Mouse (Mus musculus): Measurements from ENCODE around the gene Gdpd5. TPM values are rescaled to one million over a fixed set of nuclear protein-coding genes. Genes with fewer than 3 reads are reported as not detected.

Gene Gdpd5
- total and polyA plus RNA-seq, 3 experiments, result 21.5 to 30.7 (median 26.3) TPM

GRCm38 (mm10) chr7:99484679-99485078, 103.5 kb downstream of the Gdpd5 start:
- no peaks in the 10 kb centered on the region; the same call in none of the 2 replicates for H3K4me1 ChIP-seq (ENCODE audit: control insufficient read depth, insufficient read depth, low read length)
- H3K79me2 ChIP-seq (replicated peaks; ENCODE audit: control insufficient read depth, insufficient read depth, low read length), result peaks cover 2% of the 10 kb centered on the region; the same call in 1 of the 2 replicates
- no peak overlapping the region for H3K9ac ChIP-seq (ENCODE audit: low read depth, low read length)
- H3K27me3 ChIP-seq (ENCODE audit: control insufficient read depth, insufficient read depth, low read length), result no peaks in the 10 kb centered on the region
- no peak overlapping the region for H3K4me3 ChIP-seq
- no peak for DNase-seq
- intact Hi-C loops (cut with DNase I), result loop anchor here (5.0 kb wide), 2 partner anchors 373 to 888 kb away; partner anchors contain the start of genes C2cd3, Ppme1 and Xrra1
- no peak overlapping the region for H3K27ac ChIP-seq
- 22% methylated on average over 1 of the region's 1 CpGs for WGBS
- peaks cover 11% of the 10 kb centered on the region for H3K36me3 ChIP-seq (ENCODE audit: control insufficient read depth, insufficient read depth, low read length)
- TF ChIP-seq POLR2A (IDR thresholded peaks at IDR 0.05; ENCODE audit: insufficient read depth, low read depth, low read length) (no peak), CTCF (IDR thresholded peaks at IDR 0.05) (no peak), EP300 (IDR thresholded peaks at IDR 0.05; ENCODE audit: insufficient read depth, low read depth, low read length) (no peak)

- 76% methylated on average over 5 of the region's 5 CpGs for WGBS
- intact Hi-C loops (cut with DNase I), result no loop called here
Observed at GRCm38 (mm10) chr7:99489708-99490107, 108.5 kb downstream of the Gdpd5 start.

GRCm38 (mm10) chr7:99499128-99499527, 117.9 kb downstream of the Gdpd5 start:
- intact Hi-C loops (cut with DNase I), result no loop called here

More at GRCm38 (mm10) chr7:99489708-99490107, 108.5 kb downstream of the Gdpd5 start:
- no peaks in the 10 kb centered on the region for H3K27me3 ChIP-seq (ENCODE audit: control insufficient read depth, insufficient read depth, low read length)
- H3K9ac ChIP-seq (ENCODE audit: low read depth, low read length), result no peak overlapping the region
- TF ChIP-seq CTCF (IDR thresholded peaks at IDR 0.05) (no peak), POLR2A (IDR thresholded peaks at IDR 0.05; ENCODE audit: insufficient read depth, low read depth, low read length) (no peak), EP300 (IDR thresholded peaks at IDR 0.05; ENCODE audit: insufficient read depth, low read depth, low read length) (no peak)
- no peaks in the 10 kb centered on the region for H3K36me3 ChIP-seq (ENCODE audit: control insufficient read depth, insufficient read depth, low read length)
- no peaks in the 10 kb centered on the region for H3K79me2 ChIP-seq (replicated peaks; ENCODE audit: control insufficient read depth, insufficient read depth, low read length)
- H3K4me1 ChIP-seq (ENCODE audit: control insufficient read depth, insufficient read depth, low read length), result no peaks in the 10 kb centered on the region
- H3K27ac ChIP-seq, result no peak overlapping the region
- no peak for DNase-seq
- H3K4me3 ChIP-seq, result no peak overlapping the region

GRCm38 (mm10) chr7:99500201-99500600, 119.0 kb downstream of the Gdpd5 start:
- WGBS, result 2% methylated on average over 8 of the region's 8 CpGs
- no peak overlapping the region for H3K4me3 ChIP-seq
- TF ChIP-seq CTCF (IDR thresholded peaks at IDR 0.05) (peak; percentile 99), POLR2A (IDR thresholded peaks at IDR 0.05; ENCODE audit: insufficient read depth, low read depth, low read length) (no peak), EP300 (IDR thresholded peaks at IDR 0.05; ENCODE audit: insufficient read depth, low read depth, low read length) (peak; percentile 91)

More at GRCm38 (mm10) chr7:99499128-99499527, 117.9 kb downstream of the Gdpd5 start:
- H3K9ac ChIP-seq (ENCODE audit: low read depth, low read length), result no peak overlapping the region
- TF ChIP-seq EP300 (IDR thresholded peaks at IDR 0.05; ENCODE audit: insufficient read depth, low read depth, low read length), result no peak
- no peak for TF ChIP-seq CTCF (IDR thresholded peaks at IDR 0.05)
- TF ChIP-seq POLR2A (IDR thresholded peaks at IDR 0.05; ENCODE audit: insufficient read depth, low read depth, low read length), result no peak
- WGBS, result 39% methylated on average over 1 of the region's 1 CpGs
- H3K36me3 ChIP-seq (ENCODE audit: control insufficient read depth, insufficient read depth, low read length), result no peaks in the 10 kb centered on the region
- no peaks in the 10 kb centered on the region for H3K27me3 ChIP-seq (ENCODE audit: control insufficient read depth, insufficient read depth, low read length)
- H3K4me1 ChIP-seq (ENCODE audit: control insufficient read depth, insufficient read depth, low read length), result no peaks in the 10 kb centered on the region
- no peak overlapping the region for H3K27ac ChIP-seq
- DNase-seq, result no peak
- no peaks in the 10 kb centered on the region for H3K79me2 ChIP-seq (replicated peaks; ENCODE audit: control insufficient read depth, insufficient read depth, low read length)
- no peak overlapping the region for H3K4me3 ChIP-seq

GRCm38 (mm10) chr7:99500655-99501054, 119.4 kb downstream of the Gdpd5 start:
- intact Hi-C loops (cut with DNase I), result loop anchor here (1.0 to 5.0 kb wide), 3 partner anchors 37 to 90 kb away; partner anchors contain the start of gene Arrb1
- Histone ChIP-seq H3K27me3 (ENCODE audit: control insufficient read depth, insufficient read depth, low read length) (no peaks in the 10 kb centered on the region), H3K4me3 (no peak overlapping the region), H3K79me2 (replicated peaks; ENCODE audit: control insufficient read depth, insufficient read depth, low read length) (no peaks in the 10 kb centered on the region), H3K36me3 (ENCODE audit: control insufficient read depth, insufficient read depth, low read length) (no peaks in the 10 kb centered on the region), H3K4me1 (ENCODE audit: control insufficient read depth, insufficient read depth, low read length) (no peaks in the 10 kb centered on the region), H3K9ac (ENCODE audit: low read depth, low read length) (no peak overlapping the region), H3K27ac (no peak overlapping the region)
- DNase-seq, result no peak
- no peak for TF ChIP-seq EP300 (IDR thresholded peaks at IDR 0.05; ENCODE audit: insufficient read depth, low read depth, low read length)
- no peak for TF ChIP-seq CTCF (IDR thresholded peaks at IDR 0.05)
- no peak for TF ChIP-seq POLR2A (IDR thresholded peaks at IDR 0.05; ENCODE audit: insufficient read depth, low read depth, low read length)
- WGBS, result 55% methylated on average over 5 of the region's 5 CpGs

More at GRCm38 (mm10) chr7:99500201-99500600, 119.0 kb downstream of the Gdpd5 start:
- no peaks in the 10 kb centered on the region for H3K27me3 ChIP-seq (ENCODE audit: control insufficient read depth, insufficient read depth, low read length)
- no peaks in the 10 kb centered on the region for H3K4me1 ChIP-seq (ENCODE audit: control insufficient read depth, insufficient read depth, low read length)
- H3K36me3 ChIP-seq (ENCODE audit: control insufficient read depth, insufficient read depth, low read length), result no peaks in the 10 kb centered on the region
- no peaks in the 10 kb centered on the region for H3K79me2 ChIP-seq (replicated peaks; ENCODE audit: control insufficient read depth, insufficient read depth, low read length)
- intact Hi-C loops (cut with DNase I), result loop anchor here (1.0 to 5.0 kb wide), 3 partner anchors 37 to 90 kb away; partner anchors contain the start of gene Arrb1
- no peak overlapping the region for H3K27ac ChIP-seq
- H3K9ac ChIP-seq (ENCODE audit: low read depth, low read length), result no peak overlapping the region
- peak; percentile 80 to 86 for DNase-seq

GRCm38 (mm10) chr7:99501148-99501547, 119.9 kb downstream of the Gdpd5 start:
- TF ChIP-seq EP300 (IDR thresholded peaks at IDR 0.05; ENCODE audit: insufficient read depth, low read depth, low read length), result no peak
- no peak for TF ChIP-seq CTCF (IDR thresholded peaks at IDR 0.05)
- TF ChIP-seq POLR2A (IDR thresholded peaks at IDR 0.05; ENCODE audit: insufficient read depth, low read depth, low read length), result no peak
- H3K27me3 ChIP-seq (ENCODE audit: control insufficient read depth, insufficient read depth, low read length), result no peaks in the 10 kb centered on the region
- no peak overlapping the region for H3K9ac ChIP-seq (ENCODE audit: low read depth, low read length)
- 47% methylated on average over 1 of the region's 1 CpGs for WGBS
- H3K27ac ChIP-seq, result no peak overlapping the region
- intact Hi-C loops (cut with DNase I), result loop anchor here (5.0 kb wide), 1 partner anchor 36 kb away; the partner anchor contains the start of gene Arrb1
- no peaks in the 10 kb centered on the region for H3K79me2 ChIP-seq (replicated peaks; ENCODE audit: control insufficient read depth, insufficient read depth, low read length)
- H3K36me3 ChIP-seq (ENCODE audit: control insufficient read depth, insufficient read depth, low read length), result no peaks in the 10 kb centered on the region
- no peaks in the 10 kb centered on the region for H3K4me1 ChIP-seq (ENCODE audit: control insufficient read depth, insufficient read depth, low read length)
- no peak overlapping the region for H3K4me3 ChIP-seq
- DNase-seq, result no peak
